Mouse (Mus musculus) forebrain, embryonic 16.5 days (tissue): Measurements from ENCODE around the gene Ryr3. TPM values are rescaled to one million over a fixed set of nuclear protein-coding genes. Genes with fewer than 3 reads are reported as not detected.
A peak's percentile ranks its signal among the peaks of the same experiment; 100 is the strongest.

ENCODE experiments used
- ATAC-seq: fragments of 200-750 bp; cut with Nextera tagmentation; 2 replicates; pipeline ENCODE4 v1.8.0; 2017; ENCODE audit warnings: mild to moderate bottlenecking, moderate library complexity
- H3K27ac ChIP-seq: fragments of 300-500 bp; sonication (generic); 2 replicates; pipeline ENCODE4 v1.5.1; 2014; ENCODE audit warnings: low read length, control low read depth
- H3K27me3 ChIP-seq: fragments of 300-500 bp; sonication (generic); replicated peaks from 2 replicates; pipeline ENCODE4 v1.6.1; 2014; ENCODE audit warnings: low read length; ENCODE audit not compliant: control insufficient read depth, insufficient read depth
- H3K36me3 ChIP-seq: fragments of 300-500 bp; sonication (generic); 2 replicates; pipeline ENCODE4 v1.6.1; 2014; ENCODE audit not compliant: control insufficient read depth, insufficient read depth
- H3K4me1 ChIP-seq: fragments of 300-500 bp; sonication (generic); replicated peaks from 2 replicates; pipeline ENCODE4 v1.6.1; 2014; ENCODE audit warnings: low read length; ENCODE audit not compliant: control insufficient read depth, insufficient read depth
- H3K4me2 ChIP-seq: fragments of 300-500 bp; sonication (generic); 2 replicates; pipeline ENCODE4 v1.6.1; 2014; ENCODE audit warnings: mild to moderate bottlenecking, low read length, control low read depth
- H3K4me3 ChIP-seq: fragments of 300-500 bp; sonication (generic); replicated peaks from 2 replicates; pipeline ENCODE4 v1.5.1; 2014; ENCODE audit warnings: mild to moderate bottlenecking, low read length, control low read depth
- H3K9ac ChIP-seq: fragments of 300-500 bp; sonication (generic); replicated peaks from 2 replicates; pipeline ENCODE4 v1.6.1; 2014; ENCODE audit warnings: low read depth, low read length, control low read depth
- H3K9me3 ChIP-seq: fragments of 300-500 bp; sonication (generic); 2 replicates; pipeline ENCODE4 v1.6.1; 2016; ENCODE audit warnings: low read length; ENCODE audit not compliant: control insufficient read depth
- WGBS: fragments of 180-500 bp; shearing (Covaris S2); extraction: QIAGEN DNeasy Blood & Tissue Kit; methylation state at CpG from one replicate; pipeline ENCODE4 v1.1.7; 2014; 5-methylcytosine and 5-hydroxymethylcytosine counted together
- polyA plus RNA-seq: library from polyadenylated mRNA; unstranded; fragments of >200 nt; fragmentation: Nextera tagmentation; extraction: Ambion mirVana; gene quantifications from 2 replicates; pipeline ENCODE4 v1.2.1, GENCODE M21; 2015

Ryr3 gene
- polyA plus RNA-seq = 6.3 and 9.9 TPM in 2 replicates

DNA sequence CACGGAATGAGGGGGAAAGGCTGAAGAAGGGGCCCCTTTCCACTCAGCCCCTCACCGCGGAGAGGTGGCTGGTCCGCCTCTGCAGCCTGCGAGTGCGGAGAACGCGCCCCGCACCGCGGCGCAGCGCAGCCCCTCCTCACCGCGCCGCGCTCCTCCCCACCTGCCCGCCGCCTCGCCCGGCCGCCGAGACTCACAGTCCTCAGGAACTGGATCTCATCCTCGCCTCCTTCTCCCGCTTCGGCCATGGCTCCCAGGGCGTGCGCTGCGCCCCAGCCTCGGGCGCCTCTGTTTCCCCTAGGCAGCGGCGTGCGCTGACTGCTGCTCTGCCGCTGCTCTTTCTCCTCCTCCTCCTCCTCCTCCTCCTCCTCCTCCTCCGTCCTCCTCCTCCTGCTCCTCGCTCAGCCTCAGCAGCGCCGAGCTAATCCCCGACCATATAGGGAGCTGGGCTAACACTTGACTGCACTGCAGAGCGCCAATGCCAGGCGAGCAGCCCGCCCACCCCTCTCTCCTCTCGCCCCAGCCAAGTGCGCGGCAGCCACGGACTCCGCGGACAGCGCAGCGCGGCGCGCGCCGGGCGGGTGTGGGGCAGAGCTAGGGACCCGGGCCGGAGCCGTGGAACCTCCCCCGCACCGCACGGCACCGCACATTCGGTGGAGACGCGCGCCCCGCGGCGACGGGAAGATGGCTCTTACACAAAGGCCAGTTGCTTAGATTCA is at the start of gene Ryr3:
TSS of gene Ryr3 (minus strand) at position 351 of the 716 bp plus-strand sequence.
- H3K27me3 ChIP-seq = peaks cover 7% of the 10 kb centered on the region
- H3K4me3 ChIP-seq = peak within 1 kb of the TSS; percentile 64
- no peaks in the 10 kb centered on the region for H3K9me3 ChIP-seq
- peaks cover 7% of the 10 kb centered on the region; the same call in 1 of the 2 replicates for H3K4me1 ChIP-seq
- WGBS = under 1% methylated on average over 66 of the region's 72 CpGs
- peak within 1 kb of the TSS; percentile 77 for H3K9ac ChIP-seq
- peak within 1 kb of the TSS; percentile 86 for H3K27ac ChIP-seq
- no peaks in the 10 kb centered on the region for H3K36me3 ChIP-seq
- peak; percentile 96 for ATAC-seq
- H3K4me2 ChIP-seq = peak within 1 kb of the TSS; percentile 78

GRCm38 (mm10) chr2:113238871-113239270 is 22.0 kb upstream of the Ryr3 start:
- Histone ChIP-seq H3K27me3 (no peaks in the 10 kb centered on the region), H3K4me2 (no peak overlapping the region), H3K9me3 (no peaks in the 10 kb centered on the region), H3K4me1 (no peaks in the 10 kb centered on the region), H3K27ac (no peak overlapping the region), H3K9ac (no peak overlapping the region), H3K4me3 (no peak overlapping the region), H3K36me3 (no peaks in the 10 kb centered on the region)
- no peak for ATAC-seq
- WGBS = 39% methylated on average over 5 of the region's 5 CpGs

GRCm38 (mm10) chr2:113236993-113237392 is 20.1 kb upstream of the Ryr3 start:
- H3K27ac ChIP-seq = 0 out of 2 replicates have a peak overlapping the region, but pooled peaks have one; percentile 39
- H3K4me2 ChIP-seq = no peak overlapping the region
- 44% methylated on average over 1 of the region's 1 CpGs for WGBS
- H3K4me1 ChIP-seq = no peaks in the 10 kb centered on the region
- H3K27me3 ChIP-seq = no peaks in the 10 kb centered on the region
- H3K9ac ChIP-seq = no peak overlapping the region
- no peak overlapping the region for H3K4me3 ChIP-seq
- no peaks in the 10 kb centered on the region for H3K36me3 ChIP-seq
- peak; percentile 83 for ATAC-seq
- no peaks in the 10 kb centered on the region for H3K9me3 ChIP-seq

- H3K4me1 ChIP-seq = no peaks in the 10 kb centered on the region
- ATAC-seq = peak; percentile 60; the same call in 1 of the 2 replicates
- H3K27ac ChIP-seq = no peak overlapping the region
- no peak overlapping the region for H3K4me2 ChIP-seq
- 25% methylated on average over 3 of the region's 3 CpGs for WGBS
- H3K4me3 ChIP-seq = no peak overlapping the region
- no peaks in the 10 kb centered on the region for H3K9me3 ChIP-seq
- no peak overlapping the region for H3K9ac ChIP-seq
- H3K27me3 ChIP-seq = no peaks in the 10 kb centered on the region
- H3K36me3 ChIP-seq = no peaks in the 10 kb centered on the region
Observed at GRCm38 (mm10) chr2:113234559-113234958, 17.7 kb upstream of the Ryr3 start.

DNA sequence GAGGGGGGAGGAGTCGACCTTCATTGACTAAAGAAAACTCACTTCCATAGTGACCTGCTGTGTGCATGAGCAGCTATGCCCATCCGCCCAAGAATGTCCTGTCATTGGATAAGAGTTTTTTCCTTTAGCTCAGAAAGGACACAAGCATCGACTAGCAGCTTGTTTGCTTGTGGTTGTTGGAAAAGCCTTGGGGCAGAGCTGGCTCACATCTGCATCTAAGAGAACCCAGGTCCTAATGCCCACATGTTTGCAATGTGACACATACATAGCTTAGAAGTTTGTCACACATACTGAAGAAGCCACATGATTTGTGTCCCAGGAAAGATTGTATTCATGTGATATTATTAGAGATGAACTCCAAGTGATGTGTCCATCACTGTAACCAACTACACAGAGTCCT is 16.5 kb upstream of the Ryr3 start:
- Histone ChIP-seq H3K4me3 (no peak overlapping the region), H3K9me3 (no peaks in the 10 kb centered on the region), H3K4me2 (no peak overlapping the region), H3K36me3 (no peaks in the 10 kb centered on the region), H3K27me3 (no peaks in the 10 kb centered on the region), H3K9ac (no peak overlapping the region), H3K27ac (no peak overlapping the region), H3K4me1 (no peaks in the 10 kb centered on the region)
- WGBS = 50% methylated on average over 3 of the region's 3 CpGs
- no peak for ATAC-seq

- peaks cover 7% of the 10 kb centered on the region; the same call in 1 of the 2 replicates for H3K4me1 ChIP-seq
- H3K4me2 ChIP-seq = peak overlapping the region; percentile 78
- H3K9ac ChIP-seq = peak overlapping the region; percentile 77
- H3K27me3 ChIP-seq = peaks cover 7% of the 10 kb centered on the region
- WGBS = 3% methylated on average over 23 of the region's 23 CpGs
- peak overlapping the region; percentile 64 for H3K4me3 ChIP-seq
- no peaks in the 10 kb centered on the region for H3K36me3 ChIP-seq
- peak overlapping the region; percentile 86; the same call in 1 of the 2 replicates for H3K27ac ChIP-seq
- ATAC-seq = no peak
- no peaks in the 10 kb centered on the region for H3K9me3 ChIP-seq
Observed at GRCm38 (mm10) chr2:113216105-113216745, 671 bp downstream of the Ryr3 start.

- H3K27me3 ChIP-seq = peaks cover under 1% of the 10 kb centered on the region
- H3K27ac ChIP-seq = no peak overlapping the region
- H3K4me2 ChIP-seq = no peak overlapping the region
- H3K4me3 ChIP-seq = no peak overlapping the region
- H3K4me1 ChIP-seq = no peaks in the 10 kb centered on the region
- WGBS = 80% methylated on average over 3 of the region's 3 CpGs
- ATAC-seq = no peak
- H3K9me3 ChIP-seq = no peaks in the 10 kb centered on the region
- no peak overlapping the region for H3K9ac ChIP-seq
- H3K36me3 ChIP-seq = no peaks in the 10 kb centered on the region
Observed at GRCm38 (mm10) chr2:113210023-113210422, 6.9 kb downstream of the Ryr3 start.

DNA sequence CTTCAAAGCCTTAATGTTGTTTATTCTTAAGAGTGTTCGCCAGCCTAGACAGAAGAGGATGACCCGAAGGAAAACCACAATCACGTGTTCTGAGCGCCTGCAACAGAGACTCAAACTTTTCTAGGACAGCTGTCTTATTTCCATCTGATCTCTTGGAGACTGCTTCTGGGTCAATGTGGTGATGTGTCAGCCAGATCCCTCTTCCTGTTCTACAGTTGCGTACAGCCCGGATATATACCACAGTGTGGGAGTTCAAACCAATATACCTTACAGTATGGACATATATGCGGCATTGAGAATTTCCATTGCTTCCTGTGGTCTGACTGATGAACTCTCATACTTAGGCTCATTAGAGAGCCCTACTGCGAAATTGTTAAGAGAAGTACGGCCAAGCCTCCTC is 7.6 kb downstream of the Ryr3 start:
- no peak overlapping the region for H3K4me3 ChIP-seq
- H3K9ac ChIP-seq = no peak overlapping the region
- H3K4me2 ChIP-seq = no peak overlapping the region
- no peak overlapping the region for H3K27ac ChIP-seq
- H3K27me3 ChIP-seq = no peaks in the 10 kb centered on the region
- no peak for ATAC-seq
- 95% methylated on average over 9 of the region's 9 CpGs for WGBS
- H3K36me3 ChIP-seq = no peaks in the 10 kb centered on the region
- no peaks in the 10 kb centered on the region for H3K4me1 ChIP-seq
- H3K9me3 ChIP-seq = no peaks in the 10 kb centered on the region

DNA sequence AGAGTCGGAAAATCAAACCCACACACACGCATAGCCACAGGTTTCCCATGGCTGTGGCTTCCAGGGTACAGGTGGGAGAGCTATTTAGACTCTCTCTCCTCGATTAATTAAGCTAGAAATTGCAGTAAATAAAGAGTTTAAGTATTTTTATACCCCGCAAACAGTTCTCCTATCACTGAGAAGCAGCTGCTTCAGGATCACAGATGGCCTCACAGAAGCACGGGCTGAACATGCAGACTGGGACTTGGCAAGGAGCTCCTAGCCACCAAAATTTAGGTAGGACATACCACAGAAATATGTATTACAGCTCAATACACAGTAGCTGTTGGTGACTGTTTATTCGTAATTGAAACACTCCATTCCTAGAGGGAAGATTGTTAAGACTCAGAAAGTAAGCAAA is 14.0 kb downstream of the Ryr3 start:
- no peaks in the 10 kb centered on the region for H3K27me3 ChIP-seq
- no peak overlapping the region for H3K4me2 ChIP-seq
- peak; percentile 50; the same call in 1 of the 2 replicates for ATAC-seq
- H3K9ac ChIP-seq = no peak overlapping the region
- H3K4me3 ChIP-seq = no peak overlapping the region
- H3K9me3 ChIP-seq = no peaks in the 10 kb centered on the region
- no peak overlapping the region for H3K27ac ChIP-seq
- 73% methylated on average over 6 of the region's 6 CpGs for WGBS
- no peaks in the 10 kb centered on the region for H3K4me1 ChIP-seq
- no peaks in the 10 kb centered on the region for H3K36me3 ChIP-seq
